Comparison of ENCODE assay signal across 25 mouse cellular contexts in genomic region chr6:128314796-128315195, GRCm38 (mm10). TPM values are rescaled to one million over a fixed set of nuclear protein-coding genes. Genes with fewer than 3 reads are reported as not detected.
"Had no signal": no experiment of that assay in that cellular context is flagged by ENCODE, and none has a peak within 500 bp of the region (broad histone marks: within the 10 kb centered on the region; RNA-seq: fewer than 3 reads in every experiment).

No protein-coding gene starts in this region.

- DNase-seq: gastrocnemius, postnatal 14 days; gastrocnemius, postnatal 36 days; heart, adult 11 months; heart, adult 2 months; heart, postnatal 14 days; heart, postnatal 36 days; kidney, adult 11 months; kidney, adult 8-10 months; kidney, postnatal 14 days; kidney, postnatal 36 days; liver; liver, embryonic 13.5 days had no signal

- ATAC-seq: hindbrain, postnatal 0 days; intestine, embryonic 16.5 days had no signal

- H3K27me3 ChIP-seq: heart, embryonic 13.5 days; heart, embryonic 15.5 days; hindbrain, embryonic 13.5 days; hindbrain, embryonic 15.5 days; limb, embryonic 12.5 days; liver, embryonic 13.5 days; liver, embryonic 15.5 days had no signal

- H3K27ac ChIP-seq: heart, adult 2 months; heart, embryonic 13.5 days; heart, embryonic 15.5 days; hindbrain, embryonic 13.5 days; hindbrain, embryonic 15.5 days; hindbrain, postnatal 0 days; kidney, postnatal 0 days; left cerebral cortex, adult 2 months; limb, embryonic 10.5 days; limb, embryonic 12.5 days; liver, embryonic 13.5 days; liver, embryonic 15.5 days had no signal

- H3K9me3 ChIP-seq: heart, embryonic 13.5 days; heart, embryonic 15.5 days; hindbrain, embryonic 13.5 days; hindbrain, embryonic 15.5 days; limb, embryonic 10.5 days; limb, embryonic 12.5 days; liver, embryonic 13.5 days; liver, embryonic 15.5 days had no signal

- H3K36me3 ChIP-seq: heart, embryonic 13.5 days; heart, embryonic 15.5 days; hindbrain, embryonic 13.5 days; hindbrain, embryonic 15.5 days; limb, embryonic 10.5 days; limb, embryonic 12.5 days; liver, embryonic 13.5 days; liver, embryonic 15.5 days had no signal

- H3K4me1 ChIP-seq: heart, embryonic 13.5 days; heart, embryonic 15.5 days; hindbrain, embryonic 13.5 days; hindbrain, embryonic 15.5 days; limb, embryonic 10.5 days; limb, embryonic 12.5 days; liver, embryonic 13.5 days; liver, embryonic 15.5 days had no signal

- H3K4me2 ChIP-seq: heart, embryonic 13.5 days; heart, embryonic 15.5 days; hindbrain, embryonic 13.5 days; hindbrain, embryonic 15.5 days; limb, embryonic 12.5 days; liver, embryonic 11.5 days; liver, embryonic 13.5 days; liver, embryonic 15.5 days had no signal

- H3K4me3 ChIP-seq: heart, adult 2 months; heart, embryonic 13.5 days; heart, embryonic 15.5 days; hindbrain, embryonic 13.5 days; hindbrain, embryonic 15.5 days; left cerebral cortex, adult 2 months; limb, embryonic 10.5 days; limb, embryonic 12.5 days; liver, embryonic 13.5 days; liver, embryonic 15.5 days had no signal

- H3K9ac ChIP-seq: heart, embryonic 13.5 days; heart, embryonic 15.5 days; hindbrain, embryonic 13.5 days; hindbrain, embryonic 15.5 days; limb, embryonic 12.5 days; liver, embryonic 13.5 days; liver, embryonic 15.5 days had no signal

RNA-seq across cellular contexts. Expression of gene Tead4, which starts 14.2 kb away (rescaled TPM):
- total RNA-seq: hematopoietic stem cell, adult 5-6 weeks had no signal
